Mouse (Mus musculus) liver, adult (tissue): ENCODE results near the gene Chrna7.

ENCODE experiments used
- GATA4 ChIP-seq: IDR thresholded peaks from 2 replicates; pipeline ENCODE4 v1.6.1; 2014; ENCODE audit warnings: mild to moderate bottlenecking, low read length; ENCODE audit not compliant: insufficient replicate concordance

The Chrna7 gene

GRCm38 (mm10) chr7:63148321-63148720 lies 64.0 kb downstream of the Chrna7 start:
- no peak for TF ChIP-seq GATA4

- no peak for TF ChIP-seq GATA4
Measured at GRCm38 (mm10) chr7:63122547-63122946, 89.8 kb downstream of the Chrna7 start.

GRCm38 (mm10) chr7:63113671-63114070 lies 98.7 kb downstream of the Chrna7 start:
- TF ChIP-seq GATA4, result no peak

- no peak for TF ChIP-seq GATA4
Measured at GRCm38 (mm10) chr7:63113252-63113651, 99.1 kb downstream of the Chrna7 start.

- TF ChIP-seq GATA4, result no peak
Measured at GRCm38 (mm10) chr7:63109348-63109747, 103.0 kb downstream of the Chrna7 start.

GRCm38 (mm10) chr7:63085954-63086353 lies 126.4 kb downstream of the Chrna7 start:
- TF ChIP-seq GATA4, result no peak

- TF ChIP-seq GATA4, result no peak
Measured at GRCm38 (mm10) chr7:63084351-63085003, 127.9 kb downstream of the Chrna7 start.

- TF ChIP-seq GATA4, result no peak
Measured at GRCm38 (mm10) chr7:63060996-63061395, 151.4 kb downstream of the Chrna7 start.
